Mouse (Mus musculus): ENCODE results near the gene Tigar. TPM values are rescaled to one million over a fixed set of nuclear protein-coding genes. Genes with fewer than 3 reads are reported as not detected.

Gene Tigar
- 4.6 and 4.8 TPM in 2 replicates for polyA plus RNA-seq (2015; fragmentation: Nextera tagmentation; extraction: Ambion mirVana)

DNA sequence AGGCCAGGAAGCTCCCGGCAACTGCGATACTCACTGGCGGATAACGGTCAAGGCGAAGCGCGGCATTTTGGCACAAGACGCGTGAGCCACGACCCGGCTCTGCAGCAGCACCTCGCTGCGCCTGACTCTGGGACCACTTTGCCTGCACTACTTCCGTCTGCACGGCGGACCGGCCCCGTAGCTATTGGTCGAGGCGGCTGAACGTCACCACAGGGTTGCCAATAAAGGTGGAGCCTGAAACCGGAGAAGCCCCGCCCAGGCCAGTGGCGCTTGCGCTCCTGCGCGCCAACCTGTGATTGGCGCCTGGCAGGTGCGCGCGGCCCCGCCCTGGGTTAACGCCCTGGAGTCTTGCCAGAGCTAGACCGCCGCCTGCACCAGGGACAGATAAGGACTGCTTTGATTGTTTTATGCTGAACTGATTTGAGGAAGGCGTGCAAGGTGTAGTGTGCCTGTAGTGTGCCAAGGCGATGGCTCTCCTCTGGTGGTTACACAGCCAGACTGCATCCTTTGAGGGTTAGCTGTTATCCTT lies at the start of gene Tigar:
TSS of gene Tigar (minus strand) at position 156 of the 529 bp plus-strand sequence.
- WGBS, result 0% methylated on average over 37 of the region's 37 CpGs
- peak within 1 kb of the TSS; percentile 41 for H3K9ac ChIP-seq (ENCODE audit: low read depth, low read length)
- no peaks in the 10 kb centered on the region for H3K27me3 ChIP-seq (replicated peaks; ENCODE audit: control insufficient read depth, insufficient read depth, low read length)
- H3K4me1 ChIP-seq (replicated peaks; ENCODE audit: control insufficient read depth, insufficient read depth, low read length), result peaks cover 3% of the 10 kb centered on the region; the same call in 1 of the 2 replicates
- ATAC-seq, result peak; percentile 99
- peak within 1 kb of the TSS; percentile 47 for H3K4me3 ChIP-seq (ENCODE audit: low read depth, low read length)
- peak within 1 kb of the TSS; percentile 15; the same call in 1 of the 2 replicates for H3K27ac ChIP-seq (ENCODE audit: low read depth, low read length)
- H3K9me3 ChIP-seq (ENCODE audit: control insufficient read depth), result no peaks in the 10 kb centered on the region
- TF ChIP-seq CTCF (IDR thresholded peaks at IDR 0.05; ENCODE audit: low read depth), result peak; percentile 11; the same call in 1 of the 2 replicates
- H3K36me3 ChIP-seq (ENCODE audit: control insufficient read depth, insufficient read depth), result no peaks in the 10 kb centered on the region
- peak within 1 kb of the TSS; percentile 74 for H3K4me2 ChIP-seq (replicated peaks; ENCODE audit: low read depth)

DNA sequence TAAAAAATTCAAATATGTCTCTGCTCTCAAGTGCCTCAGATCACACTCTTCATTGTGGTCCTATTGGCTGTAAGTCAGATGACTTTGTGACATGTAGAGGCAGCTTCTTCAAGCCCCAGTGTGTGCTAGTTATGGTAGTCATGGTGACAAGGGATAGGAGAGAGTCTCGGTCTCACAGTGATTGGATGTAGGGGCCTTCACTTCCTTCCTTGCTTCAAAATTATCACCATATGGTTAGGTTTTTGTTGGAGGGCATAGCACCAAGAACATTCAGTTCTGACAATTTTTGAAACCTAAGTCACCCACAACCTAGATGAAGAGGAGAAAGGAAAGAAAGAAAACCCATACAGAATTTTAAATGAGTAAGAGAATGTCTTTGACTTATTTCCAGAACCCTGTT lies 48.0 kb upstream of the Tigar start:
- H3K4me1 ChIP-seq (replicated peaks; ENCODE audit: control insufficient read depth, insufficient read depth, low read length), result 0 out of 2 replicates have a peak, but pooled peaks cover 3% of the 10 kb centered on the region

DNA sequence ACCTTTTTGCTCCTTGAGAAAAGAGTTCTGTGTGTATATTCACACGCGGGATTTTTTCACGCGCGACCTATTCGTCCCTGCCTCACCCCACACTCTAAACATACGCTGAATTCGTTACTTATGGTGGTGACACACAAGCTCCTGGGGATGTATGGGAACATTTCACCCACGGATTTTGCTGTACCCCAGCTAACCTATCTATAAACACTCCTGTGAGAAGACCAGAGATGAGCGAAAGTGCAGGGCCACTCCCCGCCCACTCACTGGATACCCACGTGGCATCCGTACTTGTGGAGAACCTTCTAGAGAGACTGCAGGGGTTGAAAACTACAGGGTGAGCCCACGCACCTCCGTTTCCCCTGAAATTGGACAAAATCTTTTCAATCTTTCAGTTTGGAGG lies 46.1 kb upstream of the Tigar start:
- TF ChIP-seq CTCF (IDR thresholded peaks at IDR 0.05; ENCODE audit: low read depth), result no peak
- 0 out of 2 replicates have a peak, but pooled peaks cover 6% of the 10 kb centered on the region for H3K4me1 ChIP-seq (replicated peaks; ENCODE audit: control insufficient read depth, insufficient read depth, low read length)
- H3K9ac ChIP-seq (ENCODE audit: low read depth, low read length), result peak overlapping the region; percentile 19; the same call in 1 of the 2 replicates
- ATAC-seq, result no peak
- 0 out of 2 replicates have a peak overlapping the region, but pooled peaks have one; percentile 74 for H3K27ac ChIP-seq (ENCODE audit: low read depth, low read length)
- 1% methylated on average over 15 of the region's 15 CpGs for WGBS
- H3K4me2 ChIP-seq (replicated peaks; ENCODE audit: low read depth), result peak overlapping the region; percentile 88
- no peaks in the 10 kb centered on the region for H3K9me3 ChIP-seq (ENCODE audit: control insufficient read depth)
- peaks cover 37% of the 10 kb centered on the region for H3K27me3 ChIP-seq (replicated peaks; ENCODE audit: control insufficient read depth, insufficient read depth, low read length)
- no peaks in the 10 kb centered on the region for H3K36me3 ChIP-seq (ENCODE audit: control insufficient read depth, insufficient read depth)
- H3K4me3 ChIP-seq (ENCODE audit: low read depth, low read length), result peak overlapping the region; percentile 65

More for the DNA sequence above, 48.0 kb upstream of the Tigar start:
- TF ChIP-seq CTCF (IDR thresholded peaks at IDR 0.05; ENCODE audit: low read depth), result no peak
- ATAC-seq, result no peak
- WGBS, result 51% methylated on average over 1 of the region's 1 CpGs
- H3K27me3 ChIP-seq (replicated peaks; ENCODE audit: control insufficient read depth, insufficient read depth, low read length), result peaks cover 37% of the 10 kb centered on the region
- no peak overlapping the region for H3K4me2 ChIP-seq (replicated peaks; ENCODE audit: low read depth)
- H3K4me3 ChIP-seq (ENCODE audit: low read depth, low read length), result no peak overlapping the region
- H3K36me3 ChIP-seq (ENCODE audit: control insufficient read depth, insufficient read depth), result no peaks in the 10 kb centered on the region
- H3K9ac ChIP-seq (ENCODE audit: low read depth, low read length), result no peak overlapping the region
- H3K27ac ChIP-seq (ENCODE audit: low read depth, low read length), result no peak overlapping the region
- H3K9me3 ChIP-seq (ENCODE audit: control insufficient read depth), result no peaks in the 10 kb centered on the region

DNA sequence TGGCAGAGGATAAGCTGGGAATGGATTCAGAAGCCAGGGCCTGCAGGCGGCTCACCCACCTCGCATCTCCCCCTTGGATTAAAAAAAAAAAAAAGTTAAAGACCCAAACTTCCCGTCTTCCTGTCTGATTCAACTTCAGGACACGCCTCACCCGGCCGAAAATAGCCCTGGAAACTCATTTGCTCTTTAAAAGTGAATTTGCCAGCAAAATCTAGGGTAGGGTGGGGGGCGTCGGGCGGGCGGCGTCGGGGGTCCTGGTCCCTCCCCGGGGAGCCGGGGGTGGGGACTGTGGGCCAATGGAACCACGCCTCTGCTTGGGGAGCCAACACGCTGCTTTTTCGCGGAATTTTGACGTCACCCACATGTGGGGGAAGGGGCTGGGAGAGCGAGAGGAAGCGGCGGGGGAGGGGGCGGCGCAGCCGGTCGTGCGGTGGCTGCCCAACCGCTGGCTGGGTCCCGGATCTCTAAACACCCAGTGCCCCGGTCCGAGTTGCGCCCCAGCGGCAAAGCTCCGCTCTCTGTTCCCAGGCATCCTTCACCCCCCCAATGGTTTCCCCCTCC lies 45.4 kb upstream of the Tigar start:
- Histone ChIP-seq H3K36me3 (ENCODE audit: control insufficient read depth, insufficient read depth) (no peaks in the 10 kb centered on the region), H3K9ac (ENCODE audit: low read depth, low read length) (peak overlapping the region; percentile 19; the same call in 1 of the 2 replicates), H3K9me3 (ENCODE audit: control insufficient read depth) (no peaks in the 10 kb centered on the region), H3K27ac (ENCODE audit: low read depth, low read length) (peak overlapping the region; percentile 74), H3K27me3 (replicated peaks; ENCODE audit: control insufficient read depth, insufficient read depth, low read length) (peaks cover 37% of the 10 kb centered on the region), H3K4me1 (replicated peaks; ENCODE audit: control insufficient read depth, insufficient read depth, low read length) (0 out of 2 replicates have a peak, but pooled peaks cover 6% of the 10 kb centered on the region), H3K4me3 (ENCODE audit: low read depth, low read length) (peak overlapping the region; percentile 65), H3K4me2 (replicated peaks; ENCODE audit: low read depth) (peak overlapping the region; percentile 88)
- WGBS, result under 1% methylated on average over 33 of the region's 34 CpGs
- TF ChIP-seq CTCF (IDR thresholded peaks at IDR 0.05; ENCODE audit: low read depth), result no peak
- ATAC-seq, result no peak; the same call in 1 of the 2 replicates

DNA sequence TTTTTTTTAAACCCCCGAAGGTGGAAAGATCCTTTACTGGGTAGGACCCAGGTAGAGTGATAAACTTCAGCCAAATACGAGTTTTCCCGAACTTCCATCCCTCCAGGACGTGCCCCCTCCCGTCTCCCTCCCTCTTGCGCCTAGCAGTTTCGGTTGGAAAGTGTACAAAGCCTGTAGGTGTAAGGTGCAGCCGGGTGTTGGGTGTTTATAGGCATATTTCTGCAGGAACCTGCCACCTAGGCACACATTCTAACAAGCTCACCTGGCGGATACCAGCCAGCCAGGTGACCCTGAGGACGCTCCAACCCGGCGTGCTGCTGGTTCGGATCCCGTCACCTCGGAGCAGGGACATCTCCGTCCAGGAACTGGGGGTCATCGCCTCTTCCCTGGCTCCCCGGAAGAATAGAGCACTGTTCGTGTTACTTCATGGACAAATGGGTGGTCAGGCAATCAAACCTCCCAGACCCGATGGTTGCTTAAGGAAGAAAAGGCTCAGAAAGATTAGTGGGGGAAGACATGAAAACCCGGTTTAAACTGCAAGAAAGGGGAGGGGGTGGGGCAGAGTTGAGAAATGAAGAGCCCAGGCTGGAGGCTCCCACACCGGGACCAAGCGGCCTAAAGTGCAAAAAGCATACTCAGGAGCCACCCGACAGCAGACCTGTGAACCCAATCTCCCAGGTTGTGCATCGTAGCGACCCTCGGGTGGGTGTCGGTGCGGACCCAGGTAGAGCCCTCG lies 44.8 kb upstream of the Tigar start:
- 0 out of 2 replicates have a peak, but pooled peaks cover 6% of the 10 kb centered on the region for H3K4me1 ChIP-seq (replicated peaks; ENCODE audit: control insufficient read depth, insufficient read depth, low read length)
- H3K4me2 ChIP-seq (replicated peaks; ENCODE audit: low read depth), result peak overlapping the region; percentile 88

More for the DNA sequence above, 44.8 kb upstream of the Tigar start:
- TF ChIP-seq CTCF (IDR thresholded peaks at IDR 0.05; ENCODE audit: low read depth), result no peak
- WGBS, result 2% methylated on average over 30 of the region's 30 CpGs
- peak overlapping the region; percentile 31; the same call in 1 of the 2 replicates for H3K9ac ChIP-seq (ENCODE audit: low read depth, low read length)
- H3K27ac ChIP-seq (ENCODE audit: low read depth, low read length), result peak overlapping the region; percentile 74
- H3K27me3 ChIP-seq (replicated peaks; ENCODE audit: control insufficient read depth, insufficient read depth, low read length), result peaks cover 37% of the 10 kb centered on the region
- no peaks in the 10 kb centered on the region for H3K36me3 ChIP-seq (ENCODE audit: control insufficient read depth, insufficient read depth)
- ATAC-seq, result no peak
- H3K9me3 ChIP-seq (ENCODE audit: control insufficient read depth), result no peaks in the 10 kb centered on the region
- H3K4me3 ChIP-seq (ENCODE audit: low read depth, low read length), result peak overlapping the region; percentile 65
